Mouse (Mus musculus): Measurements from ENCODE around the gene Acpp.
"Not testable (repeated sequence)": the region's sequence is repeated elsewhere in the genome, so short reads cannot be mapped to it uniquely, and the experiment has no call there.

Gene Acpp

GRCm38 (mm10) chr9:104337183-104337931 lies at the start of gene Acpp:
Acpp (minus strand) TSS chr9:104337748.
- no peak for DNase-seq

- DNase-seq = no peak
These were observed 45.1 kb upstream of the Acpp start for GRCm38 (mm10) chr9:104382571-104383170.

- no peak for DNase-seq
These were observed 42.1 kb upstream of the Acpp start for GRCm38 (mm10) chr9:104379532-104380162.

DNA sequence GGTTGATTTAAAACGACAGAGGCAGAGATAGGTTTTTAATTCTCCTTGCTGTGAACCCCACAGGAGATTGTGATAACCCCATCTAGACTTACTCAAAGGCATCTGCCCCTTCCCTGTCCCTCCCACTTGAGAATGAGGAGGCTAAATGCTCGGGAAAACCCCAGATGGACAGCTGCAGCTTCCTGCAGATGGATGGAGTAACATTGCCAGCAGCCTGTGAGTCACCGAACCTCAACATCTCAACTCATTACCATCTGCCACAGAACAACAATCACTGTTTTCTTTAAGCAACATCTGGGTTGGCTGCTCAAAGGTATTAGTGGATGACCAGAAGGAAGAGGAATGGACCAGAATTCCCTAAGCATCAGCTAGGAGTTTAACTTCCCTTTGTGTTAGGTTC lies 38.0 kb upstream of the Acpp start:
- DNase-seq = no peak

- DNase-seq = no peak
These were observed 35.7 kb upstream of the Acpp start for GRCm38 (mm10) chr9:104373253-104373652.

GRCm38 (mm10) chr9:104366983-104367382 lies 29.4 kb upstream of the Acpp start:
- no peak for DNase-seq

DNA sequence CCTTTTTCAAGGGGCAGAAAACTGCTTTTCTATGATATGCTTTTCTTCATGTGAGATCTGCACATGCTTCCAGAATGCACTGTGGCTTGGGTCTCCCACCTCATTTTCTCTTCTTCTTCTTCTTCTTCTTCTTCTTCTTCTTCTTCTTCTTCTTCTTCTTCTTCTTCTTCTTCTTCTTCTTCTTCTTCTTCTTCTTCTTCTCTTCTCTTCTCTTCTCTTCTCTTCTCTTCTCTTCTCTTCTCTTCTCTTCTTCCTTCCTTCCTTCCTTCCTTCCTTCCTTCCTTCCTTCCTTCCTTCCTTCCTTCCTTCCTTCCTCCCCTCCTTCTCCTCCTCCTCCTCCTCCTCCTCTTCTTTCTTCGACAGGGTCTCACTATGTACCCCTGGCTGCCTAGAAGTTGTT lies 24.4 kb upstream of the Acpp start:
- not testable (repeated sequence) for DNase-seq

DNA sequence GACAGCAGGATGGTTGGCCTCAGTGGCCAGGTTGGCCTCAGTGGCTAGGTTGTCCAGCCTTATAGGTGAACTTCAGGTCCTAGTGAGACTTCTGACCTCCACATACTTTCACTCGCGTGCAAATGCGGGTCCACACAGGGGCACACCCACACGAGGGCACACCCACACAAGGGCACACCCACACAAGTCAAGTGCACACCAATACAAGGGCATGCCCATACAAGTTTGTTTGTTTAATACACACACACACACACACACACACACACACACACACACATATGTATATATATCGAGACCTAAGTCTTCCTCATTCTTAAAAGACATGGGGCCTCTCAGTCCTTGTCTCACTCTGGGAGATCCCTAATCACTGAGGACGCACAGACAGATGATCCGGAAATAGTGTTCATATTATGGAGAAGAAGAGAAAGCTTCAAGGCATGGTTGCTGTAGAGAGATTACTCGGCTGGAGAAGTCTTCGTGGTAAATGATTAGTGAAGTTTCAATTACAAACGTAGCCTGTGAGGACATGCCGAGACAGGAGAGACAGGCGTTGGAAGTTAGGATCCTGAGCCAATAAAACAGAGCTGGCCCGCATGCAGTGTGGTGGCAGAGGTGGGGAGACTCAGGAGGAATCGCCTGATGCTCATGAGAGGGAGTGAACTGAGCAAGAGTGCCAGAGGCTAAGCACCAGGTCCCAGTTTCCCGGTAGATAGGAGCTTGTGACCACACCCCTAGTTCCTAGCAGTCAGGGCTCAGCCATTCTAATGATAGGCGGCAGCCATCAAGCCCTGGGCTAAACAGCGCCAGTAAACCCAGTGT lies 23.7 kb upstream of the Acpp start:
- no peak for DNase-seq

GRCm38 (mm10) chr9:104360389-104360788 lies 22.8 kb upstream of the Acpp start:
- DNase-seq = no peak

- DNase-seq = no peak
These were observed 18.1 kb upstream of the Acpp start for GRCm38 (mm10) chr9:104355521-104356270.

GRCm38 (mm10) chr9:104344136-104344535 lies 6.6 kb upstream of the Acpp start:
- no peak for DNase-seq

GRCm38 (mm10) chr9:104339483-104339882 lies 1.9 kb upstream of the Acpp start:
- DNase-seq = no peak

DNA sequence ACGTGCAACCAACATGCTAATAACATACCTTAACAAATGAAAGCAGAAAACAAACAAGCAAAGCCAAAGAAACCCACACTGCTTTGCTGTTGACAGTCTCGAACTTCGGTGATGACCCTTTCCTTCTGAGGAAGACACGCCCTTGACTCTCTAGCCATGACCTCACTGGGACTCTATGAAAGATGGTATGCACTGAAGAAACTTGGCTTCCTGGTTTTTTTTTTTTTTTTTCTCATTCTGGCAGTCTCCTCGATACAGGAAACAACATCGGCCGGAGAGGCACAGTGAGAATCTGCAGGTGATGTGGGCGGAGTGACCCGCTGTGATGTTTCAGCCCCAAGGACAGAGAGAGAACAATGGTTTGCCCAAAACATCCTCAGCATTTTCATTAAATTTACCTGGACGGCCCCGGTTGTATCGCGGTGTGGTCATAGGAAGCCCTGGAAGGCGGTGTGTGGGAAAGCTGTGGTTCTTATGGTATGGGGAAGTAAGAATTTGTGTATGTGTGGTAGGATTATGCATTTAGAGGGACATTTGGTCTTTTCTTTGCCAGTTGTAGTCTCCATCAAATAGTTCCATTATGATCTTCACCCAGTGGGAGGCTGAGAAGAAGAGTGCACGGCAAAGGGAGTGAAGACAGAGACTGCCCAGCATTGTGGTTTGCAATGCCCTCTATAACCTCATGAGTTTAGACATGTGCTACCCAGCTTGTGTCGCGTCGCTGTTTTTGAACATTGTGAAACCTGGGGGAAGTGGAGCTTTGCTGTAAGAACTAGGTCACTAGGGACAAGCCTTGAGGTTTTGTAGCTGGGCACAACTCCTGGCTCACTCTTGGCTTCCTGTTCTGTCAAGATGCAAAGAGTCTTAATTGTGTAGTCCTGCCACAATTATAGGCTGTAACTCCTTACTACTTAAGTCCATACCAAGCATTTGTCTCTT lies 1.2 kb upstream of the Acpp start:
- DNase-seq = no peak

- no peak for DNase-seq
These were observed 6.2 kb downstream of the Acpp start for GRCm38 (mm10) chr9:104331301-104331700.

GRCm38 (mm10) chr9:104328655-104329054 lies 8.9 kb downstream of the Acpp start:
- DNase-seq = no peak

DNA sequence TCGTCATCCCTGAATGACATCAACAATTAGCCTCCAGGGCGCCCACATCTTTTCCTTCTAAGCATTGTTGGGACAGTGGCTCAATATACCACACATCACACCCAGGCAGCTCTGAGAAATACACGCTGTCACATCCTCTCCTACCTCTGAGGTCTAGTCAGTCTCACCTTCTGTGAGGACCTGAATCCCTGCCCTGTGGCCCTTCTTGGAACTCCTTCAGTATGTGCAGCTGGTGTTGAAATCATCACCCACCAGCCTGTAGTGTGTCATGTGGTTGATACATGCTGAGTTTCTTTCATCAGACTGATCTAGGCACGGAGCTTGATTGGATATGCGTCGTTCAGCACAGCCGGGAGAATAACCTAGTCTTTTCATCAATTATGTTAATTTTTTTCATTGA lies 16.0 kb downstream of the Acpp start:
- DNase-seq = no peak

- no peak for DNase-seq
These were observed 21.2 kb downstream of the Acpp start for GRCm38 (mm10) chr9:104316351-104316750.

GRCm38 (mm10) chr9:104315499-104315898 lies 22.0 kb downstream of the Acpp start:
- DNase-seq = peak; percentile 3

GRCm38 (mm10) chr9:104306734-104307133 lies 30.8 kb downstream of the Acpp start:
- peak; percentile 34 for DNase-seq

DNA sequence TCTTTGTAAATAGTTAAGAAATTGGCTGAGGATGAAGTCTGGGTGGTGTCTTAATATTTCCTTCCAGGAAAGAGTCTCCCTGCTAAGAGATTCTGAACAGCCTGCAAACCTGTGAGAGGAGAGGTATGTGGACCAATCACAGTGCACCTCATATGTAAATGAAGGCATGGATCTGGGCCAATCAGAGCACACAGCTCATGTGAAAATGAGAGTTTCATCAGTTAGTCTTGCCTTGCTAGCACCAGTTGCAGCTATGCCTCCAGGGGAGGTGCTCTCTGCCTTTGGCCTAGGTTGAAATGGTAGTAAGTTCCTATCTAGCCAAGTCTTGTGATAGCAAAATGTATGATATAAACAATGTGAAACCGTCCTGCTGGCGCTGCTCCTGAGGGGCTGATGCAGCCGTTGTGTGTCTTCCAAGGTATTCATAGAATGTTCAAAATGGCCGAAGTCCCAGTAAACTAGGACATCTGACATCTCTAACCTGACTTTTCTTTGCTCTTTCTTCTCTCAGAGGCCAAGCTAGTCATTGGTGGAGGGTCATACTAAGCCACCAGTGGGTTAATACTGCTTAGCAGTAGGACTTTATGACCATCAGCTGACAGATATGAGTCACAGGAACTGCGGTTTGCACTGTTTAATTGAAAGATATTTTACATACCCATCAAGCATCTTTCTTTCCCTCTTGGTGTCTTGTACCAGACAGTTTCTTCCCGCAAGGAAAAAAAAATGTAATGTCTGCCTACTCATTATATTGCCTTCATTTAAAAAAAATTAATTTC lies 32.0 kb downstream of the Acpp start:
- DNase-seq = no peak

- no peak for DNase-seq
These were observed 32.7 kb downstream of the Acpp start for GRCm38 (mm10) chr9:104304800-104305199.
